Mouse (Mus musculus): ENCODE measurements around the gene Fgfr1op. TPM values are rescaled to one million over a fixed set of nuclear protein-coding genes. Genes with fewer than 3 reads are reported as not detected.

The Fgfr1op gene
- polyA plus RNA-seq, 1 experiment from 2014 or later = 45.9 TPM

- ATAC-seq (ENCODE audit: low FRiP score) = no peak
- Histone ChIP-seq H3K4me3 (ENCODE audit: low read depth, low read length) (no peak overlapping the region), H3K9ac (ENCODE audit: low read depth, low read length) (no peak overlapping the region), H3K27me3 (ENCODE audit: control insufficient read depth, insufficient read depth, low read length) (no peaks in the 10 kb centered on the region), H3K9me3 (ENCODE audit: control insufficient read depth, low read length) (no peaks in the 10 kb centered on the region), H3K36me3 (ENCODE audit: control insufficient read depth, insufficient read depth, low read length) (no peaks in the 10 kb centered on the region), H3K4me1 (replicated peaks; ENCODE audit: control insufficient read depth, insufficient read depth, low read length) (no peaks in the 10 kb centered on the region), H3K4me2 (replicated peaks; ENCODE audit: low read depth, low read length) (no peak overlapping the region), H3K27ac (ENCODE audit: low read depth, low read length) (no peak overlapping the region)
- 92% methylated on average over 2 of the region's 2 CpGs for WGBS
- DNase-seq (ENCODE audit: low spot score) = no peak
These were observed 44.4 kb downstream of the Fgfr1op start for GRCm38 (mm10) chr17:8209696-8210095.

- DNase-seq (ENCODE audit: low spot score) = no peak
- no peaks in the 10 kb centered on the region for H3K36me3 ChIP-seq (ENCODE audit: control insufficient read depth, insufficient read depth, low read length)
These were observed 44.9 kb downstream of the Fgfr1op start for GRCm38 (mm10) chr17:8210170-8210569.

GRCm38 (mm10) chr17:8210675-8211074 lies 45.4 kb downstream of the Fgfr1op start:
- 85% methylated on average over 10 of the region's 10 CpGs for WGBS
- DNase-seq (ENCODE audit: low spot score) = no peak
- Histone ChIP-seq H3K4me3 (ENCODE audit: low read depth, low read length) (no peak overlapping the region), H3K9ac (ENCODE audit: low read depth, low read length) (no peak overlapping the region), H3K4me2 (replicated peaks; ENCODE audit: low read depth, low read length) (no peak overlapping the region), H3K27ac (ENCODE audit: low read depth, low read length) (no peak overlapping the region), H3K27me3 (ENCODE audit: control insufficient read depth, insufficient read depth, low read length) (no peaks in the 10 kb centered on the region), H3K9me3 (ENCODE audit: control insufficient read depth, low read length) (no peaks in the 10 kb centered on the region), H3K36me3 (ENCODE audit: control insufficient read depth, insufficient read depth, low read length) (no peaks in the 10 kb centered on the region), H3K4me1 (replicated peaks; ENCODE audit: control insufficient read depth, insufficient read depth, low read length) (no peaks in the 10 kb centered on the region)
- no peak for ATAC-seq (ENCODE audit: low FRiP score)

More at GRCm38 (mm10) chr17:8210170-8210569, 44.9 kb downstream of the Fgfr1op start:
- Histone ChIP-seq H3K9ac (ENCODE audit: low read depth, low read length) (no peak overlapping the region), H3K9me3 (ENCODE audit: control insufficient read depth, low read length) (no peaks in the 10 kb centered on the region), H3K4me1 (replicated peaks; ENCODE audit: control insufficient read depth, insufficient read depth, low read length) (no peaks in the 10 kb centered on the region), H3K4me3 (ENCODE audit: low read depth, low read length) (no peak overlapping the region), H3K4me2 (replicated peaks; ENCODE audit: low read depth, low read length) (no peak overlapping the region), H3K27me3 (ENCODE audit: control insufficient read depth, insufficient read depth, low read length) (no peaks in the 10 kb centered on the region), H3K27ac (ENCODE audit: low read depth, low read length) (no peak overlapping the region)
- no peak for ATAC-seq (ENCODE audit: low FRiP score)
- WGBS = 70% methylated on average over 3 of the region's 3 CpGs

- no peaks in the 10 kb centered on the region for H3K27me3 ChIP-seq (ENCODE audit: control insufficient read depth, insufficient read depth, low read length)
- 87% methylated on average over 6 of the region's 6 CpGs for WGBS
- H3K4me3 ChIP-seq (ENCODE audit: low read depth, low read length) = no peak overlapping the region
- ATAC-seq (ENCODE audit: low FRiP score) = no peak
- no peak overlapping the region for H3K4me2 ChIP-seq (replicated peaks; ENCODE audit: low read depth, low read length)
- H3K27ac ChIP-seq (ENCODE audit: low read depth, low read length) = no peak overlapping the region
- no peaks in the 10 kb centered on the region for H3K36me3 ChIP-seq (ENCODE audit: control insufficient read depth, insufficient read depth, low read length)
- no peaks in the 10 kb centered on the region for H3K9me3 ChIP-seq (ENCODE audit: control insufficient read depth, low read length)
- DNase-seq (ENCODE audit: low spot score) = no peak
- H3K4me1 ChIP-seq (replicated peaks; ENCODE audit: control insufficient read depth, insufficient read depth, low read length) = no peaks in the 10 kb centered on the region
- H3K9ac ChIP-seq (ENCODE audit: low read depth, low read length) = no peak overlapping the region
These were observed 46.1 kb downstream of the Fgfr1op start for GRCm38 (mm10) chr17:8211399-8211798.

GRCm38 (mm10) chr17:8214369-8214768 lies 49.1 kb downstream of the Fgfr1op start:
- 97% methylated on average over 1 of the region's 1 CpGs for WGBS
- no peaks in the 10 kb centered on the region for H3K27me3 ChIP-seq (ENCODE audit: control insufficient read depth, insufficient read depth, low read length)
- H3K4me1 ChIP-seq (replicated peaks; ENCODE audit: control insufficient read depth, insufficient read depth, low read length) = no peaks in the 10 kb centered on the region
- H3K9ac ChIP-seq (ENCODE audit: low read depth, low read length) = no peak overlapping the region
- H3K4me3 ChIP-seq (ENCODE audit: low read depth, low read length) = no peak overlapping the region
- H3K27ac ChIP-seq (ENCODE audit: low read depth, low read length) = no peak overlapping the region
- H3K36me3 ChIP-seq (ENCODE audit: control insufficient read depth, insufficient read depth, low read length) = no peaks in the 10 kb centered on the region
- H3K4me2 ChIP-seq (replicated peaks; ENCODE audit: low read depth, low read length) = no peak overlapping the region
- no peak for ATAC-seq (ENCODE audit: low FRiP score)
- H3K9me3 ChIP-seq (ENCODE audit: control insufficient read depth, low read length) = no peaks in the 10 kb centered on the region
- DNase-seq (ENCODE audit: low spot score) = no peak

GRCm38 (mm10) chr17:8215016-8215745 lies 49.9 kb downstream of the Fgfr1op start:
- 92% methylated on average over 12 of the region's 12 CpGs for WGBS
- Histone ChIP-seq H3K27ac (ENCODE audit: low read depth, low read length) (no peak overlapping the region), H3K4me1 (replicated peaks; ENCODE audit: control insufficient read depth, insufficient read depth, low read length) (no peaks in the 10 kb centered on the region), H3K4me3 (ENCODE audit: low read depth, low read length) (no peak overlapping the region), H3K27me3 (ENCODE audit: control insufficient read depth, insufficient read depth, low read length) (no peaks in the 10 kb centered on the region), H3K36me3 (ENCODE audit: control insufficient read depth, insufficient read depth, low read length) (no peaks in the 10 kb centered on the region), H3K4me2 (replicated peaks; ENCODE audit: low read depth, low read length) (no peak overlapping the region), H3K9ac (ENCODE audit: low read depth, low read length) (no peak overlapping the region), H3K9me3 (ENCODE audit: control insufficient read depth, low read length) (no peaks in the 10 kb centered on the region)
- ATAC-seq (ENCODE audit: low FRiP score) (no peak), DNase-seq (ENCODE audit: low spot score) (no peak)

GRCm38 (mm10) chr17:8223225-8223624 lies 57.9 kb downstream of the Fgfr1op start:
- no peaks in the 10 kb centered on the region for H3K36me3 ChIP-seq (ENCODE audit: control insufficient read depth, insufficient read depth, low read length)
- ATAC-seq (ENCODE audit: low FRiP score) = no peak
- H3K27ac ChIP-seq (ENCODE audit: low read depth, low read length) = no peak overlapping the region
- H3K9me3 ChIP-seq (ENCODE audit: control insufficient read depth, low read length) = no peaks in the 10 kb centered on the region
- H3K4me3 ChIP-seq (ENCODE audit: low read depth, low read length) = no peak overlapping the region
- no peak overlapping the region for H3K4me2 ChIP-seq (replicated peaks; ENCODE audit: low read depth, low read length)
- WGBS = 93% methylated on average over 10 of the region's 10 CpGs
- H3K9ac ChIP-seq (ENCODE audit: low read depth, low read length) = no peak overlapping the region
- no peaks in the 10 kb centered on the region for H3K27me3 ChIP-seq (ENCODE audit: control insufficient read depth, insufficient read depth, low read length)
- H3K4me1 ChIP-seq (replicated peaks; ENCODE audit: control insufficient read depth, insufficient read depth, low read length) = no peaks in the 10 kb centered on the region
- no peak for DNase-seq (ENCODE audit: low spot score)

- no peaks in the 10 kb centered on the region for H3K36me3 ChIP-seq (ENCODE audit: control insufficient read depth, insufficient read depth, low read length)
- no peak overlapping the region for H3K4me3 ChIP-seq (ENCODE audit: low read depth, low read length)
- no peak overlapping the region for H3K9ac ChIP-seq (ENCODE audit: low read depth, low read length)
- no peak for ATAC-seq (ENCODE audit: low FRiP score)
- 79% methylated on average over 1 of the region's 1 CpGs for WGBS
- H3K4me1 ChIP-seq (replicated peaks; ENCODE audit: control insufficient read depth, insufficient read depth, low read length) = no peaks in the 10 kb centered on the region
- DNase-seq (ENCODE audit: low spot score) = no peak
- H3K27me3 ChIP-seq (ENCODE audit: control insufficient read depth, insufficient read depth, low read length) = no peaks in the 10 kb centered on the region
- H3K27ac ChIP-seq (ENCODE audit: low read depth, low read length) = no peak overlapping the region
- no peak overlapping the region for H3K4me2 ChIP-seq (replicated peaks; ENCODE audit: low read depth, low read length)
- no peaks in the 10 kb centered on the region for H3K9me3 ChIP-seq (ENCODE audit: control insufficient read depth, low read length)
These were observed 58.8 kb downstream of the Fgfr1op start for GRCm38 (mm10) chr17:8224072-8224471.

GRCm38 (mm10) chr17:8225166-8225565 lies 59.9 kb downstream of the Fgfr1op start:
- Histone ChIP-seq H3K4me2 (replicated peaks; ENCODE audit: low read depth, low read length) (no peak overlapping the region), H3K9me3 (ENCODE audit: control insufficient read depth, low read length) (no peaks in the 10 kb centered on the region), H3K4me3 (ENCODE audit: low read depth, low read length) (no peak overlapping the region), H3K27ac (ENCODE audit: low read depth, low read length) (no peak overlapping the region), H3K36me3 (ENCODE audit: control insufficient read depth, insufficient read depth, low read length) (no peaks in the 10 kb centered on the region), H3K27me3 (ENCODE audit: control insufficient read depth, insufficient read depth, low read length) (no peaks in the 10 kb centered on the region), H3K4me1 (replicated peaks; ENCODE audit: control insufficient read depth, insufficient read depth, low read length) (no peaks in the 10 kb centered on the region), H3K9ac (ENCODE audit: low read depth, low read length) (no peak overlapping the region)
- WGBS = 94% methylated on average over 2 of the region's 2 CpGs
- ATAC-seq (ENCODE audit: low FRiP score) (no peak), DNase-seq (ENCODE audit: low spot score) (no peak)
